Mouse (Mus musculus) heart, postnatal 14 days (tissue): Measurements from ENCODE around the gene Lrrc72. TPM values are rescaled to one million over a fixed set of nuclear protein-coding genes. Genes with fewer than 3 reads are reported as not detected.
"Not testable (repeated sequence)": the region's sequence is repeated elsewhere in the genome, so short reads cannot be mapped to it uniquely, and the experiment has no call there.

Experiments
- DNase-seq, 2 experiments: peaks; one replicate each; pipeline ENCODE4 v3.0.0; 2021 to 2022
- intact Hi-C: fragments of 180-260 bp; cut with DNase I; formaldehyde crosslinking; loops from one replicate; pipeline ENCODE4 v1.15.1; 2025
- long read RNA-seq, 2 experiments: library from polyadenylated mRNA; stranded (forward); transcript quantifications; one replicate each; pipeline ENCODE4 v2.0.0; 2021
- total RNA-seq, 2 experiments: library from RNA; stranded (reverse); gene quantifications; 2 replicates each; pipeline ENCODE4 v1.2.3; 2021

Lrrc72 gene
- total RNA-seq = not detected
- long read RNA-seq, experiment 1 = 0 reads
- long read RNA-seq, experiment 2 = 0 reads

DNA sequence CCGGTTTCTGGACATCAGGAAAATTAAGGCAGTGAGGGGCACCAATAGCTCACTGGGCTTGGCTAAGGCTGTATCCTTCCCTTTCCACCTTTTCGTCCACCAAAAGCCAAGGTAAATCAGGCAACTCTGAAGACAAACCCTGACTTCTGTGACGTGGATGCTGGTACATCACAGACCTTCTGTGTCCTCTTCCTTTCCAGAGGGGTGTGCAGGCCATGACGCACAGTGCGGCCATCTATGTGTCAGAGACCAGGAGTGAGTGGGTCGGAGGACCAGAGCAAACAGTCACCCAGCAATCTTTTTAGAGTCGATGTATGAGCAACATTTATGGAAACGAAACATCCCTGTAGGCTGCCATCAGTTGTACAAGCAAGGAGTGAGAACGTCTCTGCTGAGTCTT lies at the start of gene Lrrc72:
Gene Lrrc72, minus strand, starts transcription at position 101 of the 400 bp plus-strand sequence.
- intact Hi-C loops = no loop called here
- no peak for DNase-seq

DNA sequence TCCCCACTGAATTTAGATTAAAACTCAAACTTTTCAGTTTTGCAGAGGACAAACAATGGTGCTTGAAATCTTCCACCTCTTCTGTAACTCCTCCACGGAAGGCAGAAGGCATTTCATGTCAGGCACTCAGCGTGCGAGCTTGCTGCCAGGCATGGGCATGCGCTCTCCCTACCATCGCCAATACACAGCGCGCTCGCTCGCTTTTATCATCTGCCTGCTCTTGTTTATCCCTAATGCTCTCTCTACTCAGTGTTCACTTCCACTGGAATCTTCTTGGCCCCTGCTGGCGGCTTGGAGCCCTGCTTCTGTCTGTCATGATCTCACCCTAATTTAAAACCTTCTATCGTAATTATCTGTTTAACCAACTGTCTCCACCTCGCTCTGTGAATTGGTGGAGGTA lies 49.1 kb upstream of the Lrrc72 start:
- DNase-seq = no peak

DNA sequence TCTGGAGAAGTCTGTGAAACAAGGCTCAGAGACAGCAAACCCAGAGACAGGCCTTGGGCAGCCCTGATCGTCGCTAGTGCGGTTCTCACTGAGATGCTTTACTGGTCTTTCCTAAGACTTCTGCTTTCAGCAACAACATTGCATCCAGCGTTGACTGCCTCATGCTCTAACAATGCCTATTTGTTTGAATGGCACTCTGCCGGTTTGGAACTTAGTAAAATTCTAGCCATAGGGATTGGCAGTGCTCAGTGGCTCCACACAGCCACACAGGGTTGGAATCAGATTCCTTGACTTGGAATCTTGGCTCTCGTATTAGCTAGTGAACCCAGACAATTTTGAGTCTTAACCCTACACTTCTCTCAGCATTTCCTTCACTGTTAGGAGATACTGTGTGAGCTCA lies 38.1 kb upstream of the Lrrc72 start:
- DNase-seq = no peak
- intact Hi-C loops = no loop called here

More for the DNA sequence above, 49.1 kb upstream of the Lrrc72 start:
- intact Hi-C loops = no loop called here

DNA sequence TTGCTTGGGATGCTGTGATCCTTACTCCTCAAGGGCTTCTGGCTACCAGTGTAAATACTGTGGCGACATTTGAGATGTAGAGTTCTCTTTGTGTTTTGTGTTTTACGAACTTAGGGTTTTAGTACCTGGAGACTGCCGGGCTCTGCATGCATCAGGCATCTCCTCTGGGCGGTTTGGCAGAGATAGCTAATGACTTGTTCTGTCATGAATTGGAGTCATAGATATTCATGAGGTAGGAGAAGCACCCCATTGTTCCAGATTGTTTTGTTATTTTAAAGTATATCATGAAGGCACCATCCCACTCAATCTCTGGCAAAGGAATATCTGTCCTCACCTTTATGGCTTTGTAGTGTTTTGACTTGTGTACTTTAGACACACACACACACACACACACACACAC lies 37.3 kb upstream of the Lrrc72 start:
- intact Hi-C loops = no loop called here
- no peak for DNase-seq

DNA sequence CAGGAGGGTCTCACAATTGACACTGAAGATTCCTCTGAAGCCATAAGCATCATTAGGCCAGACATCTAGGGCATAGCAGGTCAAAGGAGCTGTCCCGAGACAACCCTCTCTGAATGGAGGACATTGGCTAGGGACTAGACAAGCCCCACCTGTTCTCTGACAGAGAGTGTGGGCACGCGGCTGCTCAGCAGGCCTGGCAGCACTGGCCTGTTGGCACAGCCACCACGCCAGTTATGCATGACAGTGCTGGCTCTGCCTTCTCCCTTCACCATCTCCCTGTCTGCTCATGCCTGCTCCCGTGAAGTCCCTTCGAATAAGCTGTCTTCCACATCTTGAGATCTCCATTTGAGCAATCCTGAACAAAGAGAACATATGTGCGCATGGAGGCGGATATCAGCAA lies 36.4 kb upstream of the Lrrc72 start:
- intact Hi-C loops = no loop called here
- DNase-seq = peak in 1 of 2 experiments; percentile 11

DNA sequence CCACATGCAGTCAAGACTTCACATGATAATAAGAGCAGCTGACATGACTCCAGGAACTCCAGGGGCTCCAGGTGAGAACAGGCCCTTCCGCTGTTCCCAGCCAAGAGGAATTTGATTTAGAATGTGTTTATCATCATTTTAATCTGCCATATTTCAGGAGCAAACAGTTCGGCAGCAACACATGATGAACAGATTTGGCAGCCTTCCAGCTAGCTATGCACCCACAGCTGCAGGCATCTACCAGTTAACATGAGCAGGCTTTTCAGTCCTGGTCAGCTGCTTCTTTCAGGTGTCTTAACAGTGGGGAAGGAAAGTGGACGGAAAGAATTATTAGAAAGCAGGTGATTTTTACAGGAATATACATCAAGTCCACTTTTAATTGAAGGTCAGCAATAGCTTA lies 21.6 kb upstream of the Lrrc72 start:
- no peak for DNase-seq
- intact Hi-C loops = no loop called here

DNA sequence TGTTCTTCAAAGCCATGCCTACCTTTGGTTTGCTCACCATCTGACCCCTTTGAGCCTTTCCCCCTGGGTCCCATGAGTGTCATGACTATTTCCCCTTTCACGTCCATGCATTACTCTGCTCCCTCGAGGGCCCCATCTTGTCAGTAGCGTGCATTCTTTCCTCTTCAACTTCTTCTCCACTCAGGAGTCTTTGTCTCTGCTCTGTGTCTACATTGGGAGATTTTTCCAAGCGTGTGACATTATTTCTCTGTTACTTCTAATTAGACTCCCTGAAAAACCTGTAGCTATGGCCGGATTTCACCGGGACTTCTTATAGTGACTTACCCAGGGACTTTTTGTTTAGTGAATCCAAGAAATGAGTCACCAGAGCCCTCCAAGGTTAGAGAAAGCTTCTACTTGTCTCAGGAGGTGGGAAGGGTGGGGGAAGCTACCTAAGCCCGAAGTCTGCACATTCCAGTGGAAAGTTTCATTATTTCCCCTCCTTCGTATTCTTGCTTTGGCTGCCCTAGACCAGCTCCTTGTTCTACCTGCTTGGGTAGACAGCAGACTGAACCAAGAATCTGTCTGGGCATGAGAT lies 14.6 kb upstream of the Lrrc72 start:
- intact Hi-C loops = no loop called here
- DNase-seq = no peak

DNA sequence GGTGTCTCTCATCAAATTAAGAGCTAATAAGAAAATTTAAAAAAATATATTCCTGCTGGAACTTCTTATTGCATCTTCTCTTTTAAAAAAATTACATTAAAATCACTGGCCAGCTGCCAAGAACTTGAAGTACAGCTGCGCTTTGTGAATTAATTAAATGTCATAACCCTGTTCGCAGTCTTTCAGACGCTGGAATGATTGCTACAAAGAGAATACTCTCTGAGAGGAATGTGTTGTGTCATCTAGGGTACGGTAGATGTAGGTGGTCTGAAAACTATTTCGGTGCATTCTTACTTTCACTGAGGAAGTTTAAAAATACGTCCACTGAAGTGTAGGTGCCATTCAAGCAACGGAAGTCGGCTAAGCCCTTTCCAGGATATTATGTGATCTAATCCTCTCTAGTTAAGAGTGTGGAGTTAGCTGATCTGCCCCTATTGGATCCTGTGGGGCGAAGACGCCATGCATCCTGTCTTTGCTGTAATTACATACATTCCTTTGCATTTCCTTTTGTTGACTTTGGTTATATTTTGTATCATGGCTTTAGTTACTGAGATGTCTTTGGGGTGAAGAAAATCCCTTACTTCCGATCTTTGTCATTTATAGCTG lies 9.0 kb upstream of the Lrrc72 start:
- no peak for DNase-seq
- intact Hi-C loops = no loop called here

DNA sequence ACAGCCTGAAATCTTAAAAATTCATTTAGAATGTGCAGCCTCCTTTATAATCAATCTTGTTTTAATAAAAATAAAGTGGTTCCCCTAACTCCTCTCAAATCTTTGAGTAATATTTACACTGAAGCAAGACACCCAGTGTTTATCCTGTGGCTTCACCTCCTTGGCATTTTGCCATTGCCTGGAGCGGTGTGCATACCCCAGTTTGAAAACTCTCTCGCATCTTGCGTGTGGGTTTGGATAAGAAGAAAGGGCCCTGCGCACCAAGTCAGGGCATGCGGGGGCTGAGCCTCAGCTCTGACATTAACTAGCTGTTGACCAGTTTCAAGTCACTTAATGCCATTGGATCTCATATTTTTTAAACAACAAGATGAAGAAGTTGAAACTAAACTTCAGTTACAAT lies 2.2 kb upstream of the Lrrc72 start:
- DNase-seq = peak in 1 of 2 experiments; percentile 1
- intact Hi-C loops = no loop called here

DNA sequence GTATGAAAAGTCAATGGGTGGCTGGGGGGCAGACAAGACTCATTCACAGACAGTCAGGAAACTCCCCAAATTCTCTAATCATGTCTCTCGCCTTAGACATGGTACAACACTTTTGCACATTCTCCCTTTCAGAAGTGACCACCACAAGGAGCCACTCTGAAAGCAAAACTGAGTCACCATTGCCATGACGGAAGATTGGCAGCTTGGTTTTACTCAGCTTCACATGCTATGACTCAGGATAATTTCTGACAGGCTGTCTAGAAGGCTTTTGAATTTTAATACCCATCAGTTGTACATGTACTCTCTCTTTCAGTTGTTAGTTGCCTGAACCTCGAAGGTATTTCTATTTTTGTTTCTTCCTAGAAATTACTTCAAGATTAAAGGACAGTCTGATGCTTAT lies 12.0 kb downstream of the Lrrc72 start:
- no peak for DNase-seq
- intact Hi-C loops = no loop called here

DNA sequence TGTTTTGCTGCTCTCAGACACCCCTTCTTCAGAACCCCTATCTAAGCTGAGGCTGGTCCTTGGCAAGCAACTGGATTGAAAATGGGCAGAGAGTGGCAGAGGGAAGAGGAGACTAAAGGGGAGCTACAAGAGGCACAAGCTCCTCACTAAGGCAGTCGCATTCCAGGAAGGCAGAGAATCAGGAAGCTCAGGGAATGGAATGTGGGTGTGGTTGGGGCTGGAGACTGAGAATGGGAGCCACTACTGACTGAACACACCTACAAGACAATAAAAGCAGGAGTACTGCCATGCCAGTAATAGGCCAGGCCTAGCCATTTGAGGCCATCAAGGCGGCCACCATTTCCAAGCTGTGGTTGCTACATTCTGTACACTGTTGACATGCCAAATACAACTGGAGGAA lies 21.8 kb downstream of the Lrrc72 start:
- intact Hi-C loops = no loop called here
- no peak for DNase-seq

DNA sequence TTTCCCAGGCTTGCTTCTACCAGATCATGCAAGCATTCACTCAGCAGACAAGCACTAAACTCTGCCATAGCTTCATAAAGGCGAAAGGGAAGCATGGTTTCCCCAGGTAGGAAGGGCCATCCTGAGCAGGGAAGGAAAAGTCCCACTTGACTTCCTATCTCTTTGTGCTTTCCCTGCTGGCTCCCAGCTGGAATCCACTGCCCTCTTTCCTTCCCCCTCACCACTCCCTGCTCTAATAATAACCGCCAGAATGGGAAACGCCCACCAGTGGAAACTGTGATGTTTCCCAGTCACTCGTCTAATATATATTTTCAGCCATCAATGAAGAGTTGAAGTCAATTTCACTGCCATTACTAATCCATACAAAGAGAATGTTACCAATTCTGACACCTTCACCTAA lies 28.8 kb downstream of the Lrrc72 start:
- no peak for DNase-seq
- intact Hi-C loops = no loop called here

DNA sequence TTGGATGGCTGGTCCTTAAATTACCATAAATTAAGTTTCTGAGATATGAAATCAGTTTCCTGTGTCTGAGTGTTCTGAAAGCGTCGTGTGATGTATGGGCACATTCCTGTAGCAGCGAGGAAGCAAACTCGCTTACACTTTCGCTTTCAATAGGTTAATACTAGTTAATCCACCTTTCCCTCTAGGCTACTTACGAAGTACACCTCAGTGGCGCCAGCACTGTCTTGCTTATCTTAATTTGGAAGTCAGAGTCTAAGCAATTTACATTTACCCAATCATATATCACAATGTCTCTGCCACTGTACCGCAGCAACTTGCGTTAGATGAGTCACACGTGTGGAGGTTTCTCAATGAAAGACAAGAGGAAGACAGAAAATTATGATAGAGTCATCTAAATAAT lies 36.3 kb downstream of the Lrrc72 start:
- DNase-seq = no peak
- intact Hi-C loops = loop anchor here (10.0 kb wide), 2 partner anchors 488 to 1228 kb away; no protein-coding TSS in a partner anchor

DNA sequence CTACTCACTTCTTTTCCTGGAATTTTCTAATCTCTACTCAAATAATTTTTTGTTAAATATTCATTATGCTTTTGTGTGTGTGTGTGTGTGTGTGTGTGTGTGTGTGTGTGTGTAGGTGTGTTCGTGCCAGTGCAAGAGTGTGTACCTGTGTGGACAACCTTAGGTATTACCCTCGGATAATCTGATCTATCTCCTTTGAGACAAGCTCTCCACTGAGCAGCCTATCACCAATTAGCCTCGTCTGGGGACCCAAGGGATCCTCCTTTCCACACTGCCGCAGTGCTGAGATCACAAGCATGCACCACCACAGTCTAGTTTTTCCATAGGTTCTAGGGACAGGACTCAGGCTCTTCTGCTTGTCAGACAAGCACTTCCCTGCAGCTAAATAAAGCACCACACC lies 37.0 kb downstream of the Lrrc72 start:
- no peak for DNase-seq
- intact Hi-C loops = loop anchor here (10.0 kb wide), 2 partner anchors 489 to 1229 kb away; no protein-coding TSS in a partner anchor

DNA sequence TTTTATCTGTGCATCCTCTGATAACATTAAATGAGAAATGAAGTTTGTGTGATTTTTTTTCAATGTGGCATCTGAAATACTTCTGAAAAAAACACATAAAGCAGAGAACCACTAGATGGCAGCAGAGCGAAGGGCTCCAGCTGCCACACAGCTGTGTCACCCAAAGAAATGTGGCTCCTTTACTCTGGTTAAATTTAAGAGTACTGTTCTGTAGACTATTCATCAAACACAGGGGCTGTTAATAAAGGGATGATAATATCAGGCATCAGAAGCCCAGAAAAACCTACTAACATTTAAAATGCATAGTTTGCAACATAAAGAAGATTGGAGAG lies 38.1 kb downstream of the Lrrc72 start:
- intact Hi-C loops = loop anchor here (1.0 to 10.0 kb wide), 3 partner anchors 456 to 1230 kb away; no protein-coding TSS in a partner anchor
- peak; percentile 41 to 68 for DNase-seq

DNA sequence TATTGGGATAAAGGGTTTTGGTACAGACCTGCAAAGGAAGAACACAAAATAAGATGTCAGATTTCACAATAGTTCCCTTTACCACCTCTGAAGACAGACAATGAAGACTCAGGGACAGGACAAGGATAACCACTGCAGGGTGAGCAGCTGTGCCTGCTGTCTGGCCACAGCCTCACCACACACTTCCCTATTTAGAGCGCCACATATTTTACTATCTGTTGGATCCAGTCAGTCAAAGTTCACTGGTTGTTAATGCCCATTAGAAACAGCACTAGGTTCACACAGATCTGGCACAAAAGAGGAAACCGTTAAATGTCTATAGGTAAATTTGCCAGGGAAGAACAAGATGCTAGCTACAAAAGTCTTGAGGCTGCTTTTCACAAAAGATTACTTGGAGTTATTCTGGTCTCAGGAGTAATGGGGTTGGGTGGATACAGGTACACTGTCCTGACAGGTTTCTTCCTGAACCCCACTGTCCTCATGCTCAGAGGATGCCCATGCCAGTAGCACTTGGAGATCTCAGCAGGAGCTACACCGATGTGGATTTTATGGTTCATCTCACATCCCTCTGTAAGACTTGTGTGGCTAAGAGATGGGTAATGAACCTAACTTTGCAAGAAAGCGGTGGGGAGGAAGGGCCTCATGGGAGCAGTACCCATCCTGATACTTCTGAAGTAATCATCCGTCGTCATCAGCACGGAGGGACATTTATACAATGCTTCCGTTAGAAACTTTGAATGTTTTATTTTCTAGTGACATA lies 38.6 kb downstream of the Lrrc72 start:
- intact Hi-C loops = loop anchor here (1.0 to 10.0 kb wide), 4 partner anchors 317 to 1230 kb away; no protein-coding TSS in a partner anchor
- DNase-seq = no peak

DNA sequence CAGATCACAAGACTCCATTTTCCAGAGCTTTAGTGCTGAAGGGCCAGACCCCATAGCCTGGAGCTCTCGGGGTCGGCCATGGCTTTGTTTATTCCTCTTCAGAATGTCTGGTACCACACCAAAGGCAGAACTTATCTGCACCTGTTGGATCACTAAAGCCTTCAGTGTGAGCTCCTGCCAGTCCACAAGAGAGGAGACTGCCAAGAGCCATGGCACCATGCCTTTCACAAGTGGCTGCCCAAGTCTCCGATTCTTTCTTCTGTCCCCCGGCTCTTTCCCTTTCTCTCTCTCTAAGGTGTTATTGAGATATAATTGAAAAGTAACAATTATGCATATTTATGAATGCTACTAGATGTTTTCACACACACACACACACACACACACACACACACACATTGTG lies 43.1 kb downstream of the Lrrc72 start:
- no peak for DNase-seq
- intact Hi-C loops = loop anchor here (5.0 to 10.0 kb wide), 3 partner anchors 313 to 1235 kb away; no protein-coding TSS in a partner anchor

DNA sequence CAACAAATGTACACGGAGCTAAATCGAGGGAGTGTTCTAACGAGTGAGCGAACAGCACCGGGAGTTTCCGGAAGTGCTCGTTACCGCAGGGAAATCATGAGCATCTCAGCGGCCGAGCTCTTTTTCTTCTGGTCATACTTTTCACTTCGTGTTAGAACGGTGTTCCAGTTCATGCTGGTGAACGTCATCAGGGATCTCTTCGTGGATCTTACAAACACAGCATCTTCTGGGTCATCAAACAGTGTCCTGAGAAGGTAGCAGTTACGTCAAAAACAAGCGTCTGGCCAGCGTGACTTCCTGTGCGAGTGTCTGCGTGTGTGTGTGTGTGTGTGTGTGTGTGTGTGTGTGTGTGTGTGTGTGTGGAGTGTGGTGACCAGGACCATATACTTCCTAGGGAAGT lies 44.7 kb downstream of the Lrrc72 start:
- DNase-seq = no peak
- intact Hi-C loops = no loop called here

DNA sequence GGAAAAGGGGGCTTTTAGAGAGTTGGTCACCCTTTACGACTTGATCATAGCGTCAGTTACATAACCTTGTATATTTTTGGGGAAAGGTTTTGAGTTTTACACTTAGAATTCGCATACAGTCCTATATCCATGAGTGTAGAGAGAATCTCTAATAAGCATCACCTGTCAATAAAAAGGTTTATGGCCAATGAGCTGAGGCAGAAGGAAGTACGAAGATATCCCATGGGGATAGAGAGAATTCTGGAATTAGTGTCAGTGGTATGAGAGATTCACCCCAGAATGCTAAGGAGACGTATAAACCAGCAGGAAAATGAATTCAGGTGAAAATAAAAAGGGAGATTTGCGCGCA lies 45.4 kb downstream of the Lrrc72 start:
- intact Hi-C loops = no loop called here
- no peak for DNase-seq

DNA sequence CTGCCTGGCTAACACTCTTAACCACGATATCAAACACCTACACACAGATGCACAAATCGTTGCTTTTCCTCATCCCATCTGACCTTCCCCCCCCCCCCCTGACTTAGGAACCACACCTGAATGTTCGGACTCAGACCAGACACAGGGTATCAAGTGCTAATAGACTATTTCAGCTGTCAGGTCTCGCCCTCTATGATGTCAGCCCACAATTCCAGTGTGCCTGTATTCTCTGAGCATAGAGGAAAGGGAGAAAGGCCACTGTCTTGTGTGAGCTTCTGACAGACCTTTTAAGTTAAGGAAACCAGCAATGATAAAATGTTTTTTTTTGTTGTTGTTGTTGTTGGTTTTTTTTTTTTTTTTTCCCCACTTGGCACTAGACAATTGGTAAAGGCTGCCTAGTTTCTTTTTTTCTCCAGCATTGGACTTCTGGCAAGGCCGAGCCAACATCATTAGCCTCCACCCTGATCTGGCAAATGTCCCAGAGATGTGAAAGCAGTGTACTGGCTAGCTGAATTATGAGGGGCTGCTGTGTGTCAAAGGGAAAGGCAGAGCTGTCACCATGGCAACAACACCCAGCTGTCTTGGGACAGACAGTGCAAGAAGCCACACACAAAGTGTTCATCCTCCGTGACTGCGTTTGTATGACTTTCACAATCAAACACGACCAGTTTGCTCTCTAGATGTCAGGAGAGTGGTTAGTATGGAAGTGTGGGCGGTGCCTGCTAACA lies 46.0 kb downstream of the Lrrc72 start:
- intact Hi-C loops = no loop called here
- DNase-seq = peak; percentile 51 to 60

DNA sequence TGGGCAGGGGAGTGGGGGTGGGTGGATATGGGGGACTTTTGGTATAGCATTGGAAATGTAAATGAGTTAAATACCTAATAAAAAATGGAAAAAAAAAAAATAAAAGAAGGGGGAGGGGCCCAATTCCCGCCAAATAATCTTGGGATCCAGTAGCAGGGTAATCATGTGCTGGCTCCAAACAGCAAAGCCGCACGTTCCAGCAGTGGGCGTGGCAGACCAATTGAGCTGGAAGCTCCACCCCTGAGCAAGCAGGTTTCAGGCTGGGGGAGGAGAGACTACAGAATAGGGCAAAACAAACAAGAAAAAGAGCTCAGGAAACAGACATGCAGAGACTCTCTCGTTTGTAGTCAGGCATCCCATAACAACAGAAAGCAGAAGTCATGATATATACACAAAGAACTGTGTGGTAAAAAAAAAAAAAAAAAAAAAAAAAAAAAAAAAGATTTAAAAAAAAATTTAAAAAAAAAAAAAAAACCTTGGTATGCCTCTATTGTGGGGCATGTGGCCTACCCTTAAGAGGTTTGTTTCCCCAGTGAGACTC lies 47.5 kb downstream of the Lrrc72 start:
- intact Hi-C loops, DNase-seq: not testable (repeated sequence)
